Mouse (Mus musculus): ENCODE results near the gene Gpr27. TPM values are rescaled to one million over a fixed set of nuclear protein-coding genes. Genes with fewer than 3 reads are reported as not detected.

The Gpr27 gene
- polyA plus RNA-seq, 1 experiment from 2014 or later: 4.4 TPM

DNA sequence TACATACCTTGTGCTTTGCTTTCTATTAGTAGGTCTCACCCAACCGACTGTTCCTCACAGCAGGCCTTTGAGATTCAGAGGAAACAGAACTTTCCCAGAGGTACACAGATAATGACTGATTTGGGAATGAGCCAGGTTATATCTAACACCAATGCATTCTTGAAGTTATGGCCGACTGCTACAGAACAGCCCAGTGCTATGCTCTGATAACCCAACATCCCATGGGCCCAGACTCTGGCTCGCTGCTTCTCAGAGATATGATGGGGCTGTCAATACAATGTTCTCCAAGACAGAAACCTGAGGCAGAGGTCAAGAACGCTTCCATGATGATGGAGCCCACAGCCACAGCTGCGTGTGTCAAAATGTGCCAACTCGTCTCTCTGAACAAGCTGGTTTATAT is 4.0 kb upstream of the Gpr27 start:
- WGBS: 91% methylated on average over 6 of the region's 6 CpGs

DNA sequence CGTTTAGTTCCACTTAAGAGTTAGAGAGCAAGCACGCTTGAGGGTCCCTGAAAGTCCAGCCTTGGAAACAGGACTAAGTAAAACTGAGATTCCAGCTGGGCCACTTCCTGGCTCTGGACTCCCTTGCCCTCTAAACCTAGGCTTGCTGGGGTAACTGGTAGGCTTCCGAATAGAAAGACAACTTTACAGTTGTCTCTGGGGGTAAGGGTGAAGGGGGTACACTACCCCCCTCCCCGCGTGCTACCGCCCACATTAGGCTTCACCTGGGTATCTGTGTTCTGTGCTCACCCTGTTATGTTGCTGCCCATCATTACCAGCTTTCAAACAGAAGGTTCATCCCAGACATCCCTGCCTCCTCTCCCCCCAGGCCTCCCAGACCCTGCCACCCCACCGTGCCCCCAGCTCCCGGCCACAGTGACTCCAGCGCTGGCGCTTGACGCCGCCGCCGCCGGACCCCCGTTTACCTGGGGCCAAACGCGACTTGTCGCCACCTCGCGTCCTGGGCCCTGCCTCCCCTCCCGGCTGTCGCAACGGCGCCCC is 743 bp upstream of the Gpr27 start:
- H3K36me3 ChIP-seq (ENCODE audit: control insufficient read depth, insufficient read depth, low read length): no peaks in the 10 kb centered on the region
- H3K9me3 ChIP-seq (ENCODE audit: control insufficient read depth, low read length): no peaks in the 10 kb centered on the region
- peaks cover 2% of the 10 kb centered on the region; the same call in 1 of the 2 replicates for H3K4me1 ChIP-seq (replicated peaks; ENCODE audit: control insufficient read depth, insufficient read depth, low read length)
- H3K27me3 ChIP-seq (ENCODE audit: control insufficient read depth, insufficient read depth, low read length): peaks cover 34% of the 10 kb centered on the region
- DNase-seq (ENCODE audit: low spot score) (no peak), ATAC-seq (replicated peaks; ENCODE audit: low FRiP score) (peak; percentile 27)
- H3K27ac ChIP-seq (ENCODE audit: low read depth, low read length): no peak overlapping the region
- peak overlapping the region; percentile 88 for H3K4me2 ChIP-seq (ENCODE audit: low read depth, low read length, severe bottlenecking)
- H3K4me3 ChIP-seq (ENCODE audit: low read depth, low read length): peak overlapping the region; percentile 74
- whole genome bisulfite sequencing: 6% methylated on average over 24 of the region's 25 CpGs
- peak overlapping the region; percentile 76 for H3K9ac ChIP-seq (ENCODE audit: low read length)

More for the DNA sequence above, 4.0 kb upstream of the Gpr27 start:
- no peak overlapping the region for H3K9ac ChIP-seq (ENCODE audit: low read length)
- no peak overlapping the region for H3K27ac ChIP-seq (ENCODE audit: low read depth, low read length)
- peaks cover 2% of the 10 kb centered on the region; the same call in 1 of the 2 replicates for H3K9me3 ChIP-seq (ENCODE audit: control insufficient read depth, low read length)
- ATAC-seq (replicated peaks; ENCODE audit: low FRiP score): no peak
- no peaks in the 10 kb centered on the region for H3K36me3 ChIP-seq (ENCODE audit: control insufficient read depth, insufficient read depth, low read length)
- no peak overlapping the region for H3K4me2 ChIP-seq (ENCODE audit: low read depth, low read length, severe bottlenecking)
- H3K4me3 ChIP-seq (ENCODE audit: low read depth, low read length): no peak overlapping the region
- no peak for DNase-seq (ENCODE audit: low spot score)
- H3K27me3 ChIP-seq (ENCODE audit: control insufficient read depth, insufficient read depth, low read length): peaks cover 21% of the 10 kb centered on the region
- H3K4me1 ChIP-seq (replicated peaks; ENCODE audit: control insufficient read depth, insufficient read depth, low read length): peaks cover 2% of the 10 kb centered on the region; the same call in 1 of the 2 replicates

DNA sequence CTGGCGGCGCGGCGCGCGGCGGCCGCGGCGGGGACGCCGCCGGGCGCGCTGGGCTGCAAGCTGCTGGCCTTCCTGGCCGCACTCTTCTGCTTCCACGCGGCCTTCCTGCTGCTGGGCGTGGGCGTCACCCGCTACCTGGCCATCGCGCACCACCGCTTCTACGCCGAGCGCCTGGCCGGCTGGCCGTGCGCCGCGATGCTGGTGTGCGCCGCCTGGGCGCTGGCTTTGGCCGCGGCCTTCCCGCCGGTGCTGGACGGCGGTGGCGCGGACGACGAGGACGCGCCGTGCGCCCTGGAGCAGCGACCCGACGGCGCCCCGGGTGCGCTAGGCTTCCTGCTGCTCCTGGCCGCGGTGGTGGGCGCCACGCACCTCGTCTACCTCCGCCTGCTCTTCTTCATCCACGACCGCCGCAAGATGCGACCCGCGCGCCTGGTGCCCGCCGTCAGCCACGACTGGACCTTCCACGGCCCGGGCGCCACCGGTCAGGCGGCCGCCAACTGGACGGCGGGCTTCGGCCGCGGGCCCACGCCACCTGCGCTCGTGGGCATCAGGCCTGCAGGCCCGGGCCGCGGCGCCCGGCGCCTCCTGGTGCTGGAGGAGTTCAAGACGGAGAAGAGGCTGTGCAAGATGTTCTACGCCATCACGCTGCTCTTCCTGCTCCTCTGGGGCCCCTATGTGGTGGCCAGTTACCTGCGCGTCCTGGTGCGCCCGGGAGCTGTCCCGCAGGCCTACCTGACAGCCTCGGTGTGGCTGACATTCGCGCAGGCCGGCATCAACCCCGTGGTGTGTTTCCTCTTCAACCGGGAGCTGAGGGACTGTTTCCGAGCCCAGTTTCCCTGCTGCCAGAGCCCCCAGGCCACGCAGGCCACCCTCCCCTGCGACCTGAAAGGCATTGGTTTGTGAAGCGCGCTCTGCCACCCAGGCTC is 700 bp downstream of the Gpr27 start:
- Histone ChIP-seq H3K4me2 (ENCODE audit: low read depth, low read length, severe bottlenecking) (peak overlapping the region; percentile 88), H3K36me3 (ENCODE audit: control insufficient read depth, insufficient read depth, low read length) (no peaks in the 10 kb centered on the region), H3K9me3 (ENCODE audit: control insufficient read depth, low read length) (no peaks in the 10 kb centered on the region), H3K27ac (ENCODE audit: low read depth, low read length) (no peak overlapping the region), H3K9ac (ENCODE audit: low read length) (peak overlapping the region; percentile 76), H3K4me1 (replicated peaks; ENCODE audit: control insufficient read depth, insufficient read depth, low read length) (peaks cover 2% of the 10 kb centered on the region; the same call in 1 of the 2 replicates), H3K27me3 (ENCODE audit: control insufficient read depth, insufficient read depth, low read length) (peaks cover 34% of the 10 kb centered on the region), H3K4me3 (ENCODE audit: low read depth, low read length) (peak overlapping the region; percentile 74)
- ATAC-seq (replicated peaks; ENCODE audit: low FRiP score) (no peak; the same call in 1 of the 2 replicates), DNase-seq (ENCODE audit: low spot score) (peak; percentile 78)
- under 1% methylated on average over 101 of the region's 110 CpGs for WGBS

DNA sequence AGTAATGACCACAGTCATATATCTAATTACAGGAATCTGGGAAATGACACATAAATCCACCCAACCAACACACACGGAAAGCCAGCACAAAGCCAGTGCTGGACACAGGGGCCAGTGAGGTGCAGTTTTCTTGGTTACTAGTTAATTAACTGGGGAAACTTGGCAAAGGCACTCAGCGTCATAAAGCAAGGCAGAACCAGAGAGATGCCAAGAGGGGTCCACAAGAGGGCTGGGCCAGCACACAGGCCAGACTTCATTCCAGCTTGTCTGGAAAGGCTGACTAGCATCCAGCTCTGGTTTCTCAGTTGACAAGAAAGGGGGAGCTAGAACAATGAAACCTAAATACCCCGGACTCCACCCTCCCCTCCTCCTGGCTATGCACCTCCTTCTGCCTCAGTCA is 8.0 kb downstream of the Gpr27 start:
- Histone ChIP-seq H3K9ac (ENCODE audit: low read length) (no peak overlapping the region), H3K27me3 (ENCODE audit: control insufficient read depth, insufficient read depth, low read length) (no peaks in the 10 kb centered on the region), H3K4me1 (replicated peaks; ENCODE audit: control insufficient read depth, insufficient read depth, low read length) (no peaks in the 10 kb centered on the region; the same call in 1 of the 2 replicates), H3K27ac (ENCODE audit: low read depth, low read length) (no peak overlapping the region), H3K4me2 (ENCODE audit: low read depth, low read length, severe bottlenecking) (no peak overlapping the region), H3K36me3 (ENCODE audit: control insufficient read depth, insufficient read depth, low read length) (no peaks in the 10 kb centered on the region), H3K9me3 (ENCODE audit: control insufficient read depth, low read length) (no peaks in the 10 kb centered on the region), H3K4me3 (ENCODE audit: low read depth, low read length) (no peak overlapping the region)
- DNase-seq (ENCODE audit: low spot score) (no peak), ATAC-seq (replicated peaks; ENCODE audit: low FRiP score) (no peak)
- 59% methylated on average over 3 of the region's 3 CpGs for WGBS

DNA sequence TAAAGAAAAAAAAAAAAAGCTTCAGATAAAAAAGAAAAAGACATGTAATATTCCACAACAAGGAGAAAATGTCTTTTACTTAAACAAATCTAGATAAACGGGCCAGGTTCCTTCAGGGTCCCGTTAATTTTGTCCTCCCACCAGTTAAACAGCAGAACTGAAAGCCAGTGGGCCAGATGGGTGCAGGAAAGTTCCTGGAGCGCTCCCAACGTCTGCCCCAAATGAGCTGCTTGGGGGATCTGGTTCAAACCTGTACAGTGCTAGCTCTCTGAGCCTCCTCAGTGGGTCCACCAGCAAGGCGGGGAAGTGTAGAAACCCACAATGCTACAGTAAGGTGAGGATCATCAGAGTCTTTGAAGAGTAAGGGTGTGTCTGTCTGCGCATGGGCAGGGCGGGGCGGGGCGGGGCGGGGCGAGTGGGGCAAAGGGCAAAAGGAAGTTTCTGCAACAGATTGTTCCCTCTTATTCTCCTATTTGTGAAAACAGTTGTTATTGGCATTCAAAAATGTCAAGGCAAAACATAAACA is 19.2 kb downstream of the Gpr27 start:
- no peaks in the 10 kb centered on the region for H3K36me3 ChIP-seq (ENCODE audit: control insufficient read depth, insufficient read depth, low read length)
- DNase-seq (ENCODE audit: low spot score): no peak
- no peaks in the 10 kb centered on the region for H3K4me1 ChIP-seq (replicated peaks; ENCODE audit: control insufficient read depth, insufficient read depth, low read length)
- no peak for ATAC-seq (replicated peaks; ENCODE audit: low FRiP score)
- no peak overlapping the region for H3K4me3 ChIP-seq (ENCODE audit: low read depth, low read length)
- H3K27me3 ChIP-seq (ENCODE audit: control insufficient read depth, insufficient read depth, low read length): no peaks in the 10 kb centered on the region
- WGBS: 81% methylated on average over 11 of the region's 11 CpGs
- no peak overlapping the region for H3K4me2 ChIP-seq (ENCODE audit: low read depth, low read length, severe bottlenecking)
- no peak overlapping the region for H3K27ac ChIP-seq (ENCODE audit: low read depth, low read length)
- no peak overlapping the region for H3K9ac ChIP-seq (ENCODE audit: low read length)
- H3K9me3 ChIP-seq (ENCODE audit: control insufficient read depth, low read length): no peaks in the 10 kb centered on the region

DNA sequence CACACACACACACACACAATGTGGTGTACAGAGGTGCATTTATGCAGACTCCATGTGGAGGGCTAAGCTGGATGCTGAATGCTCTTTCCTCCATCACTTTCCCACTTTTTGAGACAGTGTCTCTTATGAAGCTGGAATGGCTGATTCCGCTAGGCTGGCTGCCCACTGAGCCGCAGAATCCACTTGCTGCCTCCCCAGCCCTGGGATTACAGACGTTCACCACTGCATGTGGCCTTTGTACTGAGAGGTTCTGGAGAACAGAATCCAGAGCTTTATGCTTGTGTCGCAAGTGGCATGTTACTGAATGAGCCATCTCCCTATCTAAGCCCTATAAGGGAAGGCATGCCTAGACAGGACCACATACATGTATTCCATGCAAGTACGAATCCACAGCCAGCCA is 20.8 kb downstream of the Gpr27 start:
- no peak for DNase-seq (ENCODE audit: low spot score)
- no peak overlapping the region for H3K27ac ChIP-seq (ENCODE audit: low read depth, low read length)
- no peaks in the 10 kb centered on the region for H3K4me1 ChIP-seq (replicated peaks; ENCODE audit: control insufficient read depth, insufficient read depth, low read length)
- H3K4me2 ChIP-seq (ENCODE audit: low read depth, low read length, severe bottlenecking): no peak overlapping the region
- no peak overlapping the region for H3K9ac ChIP-seq (ENCODE audit: low read length)
- 68% methylated on average over 5 of the region's 5 CpGs for WGBS
- H3K9me3 ChIP-seq (ENCODE audit: control insufficient read depth, low read length): no peaks in the 10 kb centered on the region
- H3K4me3 ChIP-seq (ENCODE audit: low read depth, low read length): no peak overlapping the region
- no peak for ATAC-seq (replicated peaks; ENCODE audit: low FRiP score)
- H3K36me3 ChIP-seq (ENCODE audit: control insufficient read depth, insufficient read depth, low read length): no peaks in the 10 kb centered on the region
- no peaks in the 10 kb centered on the region for H3K27me3 ChIP-seq (ENCODE audit: control insufficient read depth, insufficient read depth, low read length)

DNA sequence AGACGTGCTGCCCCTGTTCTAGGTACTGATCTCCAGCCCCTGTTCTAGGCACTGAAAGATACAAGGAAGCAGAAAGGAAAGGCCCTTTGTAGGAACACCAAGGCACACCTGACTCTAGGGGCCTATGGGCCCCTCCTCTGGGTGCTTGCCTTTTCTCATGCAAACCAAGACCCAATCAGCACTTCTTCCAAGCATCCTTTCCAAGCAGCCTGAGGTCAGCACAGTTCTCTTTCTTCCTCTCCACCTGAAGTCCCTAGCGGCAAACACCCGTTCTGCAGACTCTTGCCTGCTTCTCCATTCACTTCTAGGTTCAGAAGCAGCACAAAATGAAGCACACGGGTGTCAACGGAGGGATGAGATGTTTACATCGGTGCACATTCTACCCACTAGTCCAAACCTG is 22.7 kb downstream of the Gpr27 start:
- 57% methylated on average over 6 of the region's 6 CpGs for WGBS
- Histone ChIP-seq H3K27me3 (ENCODE audit: control insufficient read depth, insufficient read depth, low read length) (no peaks in the 10 kb centered on the region), H3K4me1 (replicated peaks; ENCODE audit: control insufficient read depth, insufficient read depth, low read length) (no peaks in the 10 kb centered on the region), H3K36me3 (ENCODE audit: control insufficient read depth, insufficient read depth, low read length) (no peaks in the 10 kb centered on the region), H3K4me2 (ENCODE audit: low read depth, low read length, severe bottlenecking) (no peak overlapping the region), H3K9me3 (ENCODE audit: control insufficient read depth, low read length) (no peaks in the 10 kb centered on the region), H3K27ac (ENCODE audit: low read depth, low read length) (no peak overlapping the region), H3K4me3 (ENCODE audit: low read depth, low read length) (no peak overlapping the region), H3K9ac (ENCODE audit: low read length) (no peak overlapping the region)
- DNase-seq (ENCODE audit: low spot score) (no peak), ATAC-seq (replicated peaks; ENCODE audit: low FRiP score) (no peak)

DNA sequence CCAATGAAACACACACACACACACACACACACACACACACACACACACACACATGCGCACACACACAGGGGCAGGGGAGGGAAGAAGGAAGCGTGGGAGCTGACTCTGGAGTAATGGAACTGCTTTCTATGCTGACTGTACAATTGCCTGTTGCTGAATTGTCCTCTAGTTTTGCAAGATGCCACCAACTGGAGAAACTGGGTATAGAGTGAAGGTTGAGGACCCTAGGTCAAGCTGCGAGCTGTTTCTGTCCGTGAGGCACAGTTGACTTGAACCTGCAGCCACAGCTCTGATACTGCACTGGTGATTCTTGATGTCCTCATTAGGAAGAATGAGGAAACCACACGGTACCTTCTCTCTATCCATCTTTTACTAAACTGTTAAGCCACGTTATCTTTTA is 23.4 kb downstream of the Gpr27 start:
- H3K4me3 ChIP-seq (ENCODE audit: low read depth, low read length): no peak overlapping the region
- H3K9me3 ChIP-seq (ENCODE audit: control insufficient read depth, low read length): no peaks in the 10 kb centered on the region
- H3K27me3 ChIP-seq (ENCODE audit: control insufficient read depth, insufficient read depth, low read length): no peaks in the 10 kb centered on the region
- no peak overlapping the region for H3K4me2 ChIP-seq (ENCODE audit: low read depth, low read length, severe bottlenecking)
- ATAC-seq (replicated peaks; ENCODE audit: low FRiP score) (no peak), DNase-seq (ENCODE audit: low spot score) (no peak)
- H3K27ac ChIP-seq (ENCODE audit: low read depth, low read length): no peak overlapping the region
- WGBS: 83% methylated on average over 6 of the region's 6 CpGs
- H3K9ac ChIP-seq (ENCODE audit: low read length): no peak overlapping the region
- no peaks in the 10 kb centered on the region for H3K36me3 ChIP-seq (ENCODE audit: control insufficient read depth, insufficient read depth, low read length)
- no peaks in the 10 kb centered on the region for H3K4me1 ChIP-seq (replicated peaks; ENCODE audit: control insufficient read depth, insufficient read depth, low read length)
